Mouse (Mus musculus): ENCODE data around the gene Cyp2c37. TPM values are rescaled to one million over a fixed set of nuclear protein-coding genes. Genes with fewer than 3 reads are reported as not detected.
"Not testable (repeated sequence)": the region's sequence is repeated elsewhere in the genome, so short reads cannot be mapped to it uniquely, and the experiment has no call there.

Cyp2c37 gene
- polyA plus RNA-seq (2015; fragmentation: Nextera tagmentation; extraction: Ambion mirVana), result 0.09 TPM in 1 of 2 replicates, not detected in the other

DNA sequence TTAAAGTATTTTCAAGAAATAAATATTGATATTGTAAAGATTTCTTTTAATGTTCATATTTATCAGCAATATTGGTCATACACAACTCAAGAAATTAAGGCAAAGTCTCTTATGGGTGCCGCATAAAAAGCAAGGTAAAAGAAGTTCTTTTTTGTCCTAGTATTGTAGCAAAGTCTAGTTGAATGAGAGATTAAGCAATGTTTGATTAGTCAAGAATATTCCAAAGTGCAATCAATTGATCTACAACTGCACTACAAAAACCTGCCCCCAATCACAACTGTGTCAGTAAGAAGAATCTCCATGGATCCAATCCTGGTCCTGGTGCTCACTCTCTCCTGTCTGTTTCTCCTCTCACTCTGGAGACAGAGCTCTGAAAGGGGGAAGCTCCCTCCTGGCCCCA is at the start of gene Cyp2c37:
Cyp2c37 (plus strand) TSS at position 285 of the 400 bp plus-strand sequence.
- H3K36me3 ChIP-seq; H3K4me3 ChIP-seq (replicated peaks); ATAC-seq (ENCODE audit: insufficient read depth, low FRiP score, low read depth); H3K27ac ChIP-seq; H3K4me2 ChIP-seq; H3K27me3 ChIP-seq (replicated peaks); H3K9me3 ChIP-seq; H3K9ac ChIP-seq; H3K4me1 ChIP-seq: not testable (repeated sequence)
- 96% methylated on average over 1 of the region's 1 CpGs for WGBS

DNA sequence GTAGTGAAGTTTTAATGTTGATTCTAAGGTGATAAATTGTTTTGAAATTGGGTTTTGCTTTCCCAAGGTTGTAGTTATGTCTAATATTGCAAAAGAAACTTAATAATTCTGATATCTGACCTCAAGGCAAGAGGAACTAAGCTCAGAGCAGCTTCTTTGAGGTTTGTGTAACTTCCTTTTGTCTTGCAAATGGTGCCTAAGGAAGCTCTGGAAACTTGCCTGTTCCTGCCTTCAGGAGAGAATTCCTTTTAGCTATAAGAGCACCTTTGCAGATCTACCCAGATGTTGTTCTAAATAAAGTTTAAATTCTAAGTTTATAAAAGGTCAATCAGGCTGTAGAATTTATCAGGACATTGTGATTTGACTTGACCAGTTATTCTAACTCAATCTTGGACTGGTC is 31.4 kb upstream of the Cyp2c37 start:
- H3K36me3 ChIP-seq; H3K9me3 ChIP-seq; ATAC-seq (ENCODE audit: insufficient read depth, low FRiP score, low read depth); H3K27ac ChIP-seq; H3K9ac ChIP-seq; H3K4me2 ChIP-seq; H3K4me3 ChIP-seq (replicated peaks); H3K4me1 ChIP-seq; H3K27me3 ChIP-seq (replicated peaks): not testable (repeated sequence)

DNA sequence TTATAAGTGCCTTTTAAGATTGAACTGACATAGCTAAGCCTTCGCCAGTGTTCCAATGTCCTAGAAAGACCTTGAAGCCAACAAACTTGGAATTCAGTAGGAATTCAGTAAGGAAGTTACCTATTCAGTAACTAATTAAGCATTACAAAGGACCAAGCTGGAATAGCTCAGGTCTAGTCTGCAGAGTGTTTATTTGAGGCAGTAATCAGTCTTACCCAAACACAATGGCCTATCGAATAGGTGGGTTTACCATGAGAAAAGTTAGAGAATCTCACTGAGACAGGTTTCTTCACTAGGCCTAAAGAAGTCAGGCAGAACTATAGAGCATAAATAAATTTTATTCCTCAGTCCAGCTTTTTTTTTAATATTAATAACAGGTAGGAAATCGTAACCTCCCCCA is 21.1 kb upstream of the Cyp2c37 start:
- not testable (repeated sequence) for H3K27me3 ChIP-seq (replicated peaks); H3K4me3 ChIP-seq (replicated peaks); ATAC-seq (ENCODE audit: insufficient read depth, low FRiP score, low read depth); H3K27ac ChIP-seq; H3K36me3 ChIP-seq; H3K4me2 ChIP-seq; H3K9ac ChIP-seq; H3K4me1 ChIP-seq; H3K9me3 ChIP-seq
- WGBS, result 89% methylated on average over 3 of the region's 3 CpGs

DNA sequence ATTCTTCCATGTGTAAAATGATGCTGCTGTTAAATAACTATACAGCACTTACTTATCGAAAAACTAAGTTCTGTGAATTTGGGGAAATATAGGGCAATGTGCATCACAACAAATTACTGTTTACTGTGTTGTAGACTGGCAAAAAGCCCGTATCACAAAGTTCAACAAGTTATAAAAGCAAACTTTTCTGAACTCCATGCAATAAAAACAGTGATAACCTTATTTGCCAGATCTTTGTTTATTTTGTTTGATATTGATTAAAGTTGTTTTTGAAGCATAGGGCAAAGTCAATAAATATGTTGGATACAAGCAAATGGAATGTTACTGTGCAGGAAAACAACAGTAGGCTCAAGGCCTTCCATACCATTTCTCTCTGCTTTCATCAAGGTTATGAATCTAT is 2.8 kb upstream of the Cyp2c37 start:
- H3K27me3 ChIP-seq (replicated peaks), result no peaks in the 10 kb centered on the region
- H3K4me2 ChIP-seq, result no peak overlapping the region
- no peaks in the 10 kb centered on the region for H3K4me1 ChIP-seq
- no peak overlapping the region for H3K27ac ChIP-seq
- H3K9ac ChIP-seq, result no peak overlapping the region
- no peak overlapping the region for H3K4me3 ChIP-seq (replicated peaks)
- H3K36me3 ChIP-seq, result no peaks in the 10 kb centered on the region
- no peak for ATAC-seq (ENCODE audit: insufficient read depth, low FRiP score, low read depth)
- 66% methylated on average over 2 of the region's 2 CpGs for WGBS
- no peaks in the 10 kb centered on the region for H3K9me3 ChIP-seq

Other genes starting within 250 kb of the Cyp2c37 start
- 0.32 TPM in 1 of 2 replicates, not detected in the other for gene Cyp2c40, start 179.6 kb upstream of the Cyp2c37 start, polyA plus RNA-seq (2015; fragmentation: Nextera tagmentation; extraction: Ambion mirVana)
- gene Cyp2c69, start 105.6 kb upstream of the Cyp2c37 start, polyA plus RNA-seq (2015; fragmentation: Nextera tagmentation; extraction: Ambion mirVana), result not detected in 2 replicates
- gene Cyp2c54, start 81.4 kb downstream of the Cyp2c37 start, polyA plus RNA-seq (2015; fragmentation: Nextera tagmentation; extraction: Ambion mirVana), result not detected in 2 replicates
- not detected in 2 replicates for gene Cyp2c50, start 97.3 kb downstream of the Cyp2c37 start, polyA plus RNA-seq (2015; fragmentation: Nextera tagmentation; extraction: Ambion mirVana)
- gene Cyp2c70, start 194.9 kb downstream of the Cyp2c37 start, polyA plus RNA-seq (2015; fragmentation: Nextera tagmentation; extraction: Ambion mirVana), result 2.2 and 2.9 TPM in 2 replicates

All from stomach, embryonic 15.5 days (tissue).